Mouse (Mus musculus): Measurements from ENCODE around the gene Pde4c.

Pde4c gene

DNA sequence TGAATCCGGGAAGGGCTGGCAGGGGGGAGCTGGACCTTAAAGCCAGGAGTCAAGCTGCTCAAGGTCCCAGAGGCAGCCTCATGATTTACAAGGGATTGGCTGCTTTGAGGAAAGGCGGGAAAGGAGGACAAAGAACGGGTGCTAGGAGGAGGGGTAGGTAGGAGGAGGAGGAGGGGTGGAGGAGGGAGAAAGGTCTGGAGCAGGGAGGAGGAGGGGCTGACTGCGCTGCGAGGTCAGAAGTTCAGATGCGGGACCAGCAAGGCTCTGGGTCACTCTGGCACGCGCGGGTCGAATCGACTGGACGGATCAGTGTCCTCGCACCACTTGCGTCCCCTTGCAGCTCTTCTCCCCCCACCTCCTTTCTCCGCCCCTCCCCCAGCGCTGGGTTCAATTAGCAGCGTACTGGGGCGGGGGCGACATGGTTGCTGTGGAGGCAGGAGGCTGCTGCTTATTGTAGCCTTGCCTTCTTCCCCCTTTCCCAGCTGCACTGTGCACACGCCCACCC lies 31.7 kb upstream of the Pde4c start:
- no peak for TF ChIP-seq GATA4 (IDR thresholded peaks at IDR 0.05; ENCODE audit: insufficient replicate concordance, low read length)

GRCm38 (mm10) chr8:70693636-70694035 lies 29.9 kb upstream of the Pde4c start:
- TF ChIP-seq GATA4 (IDR thresholded peaks at IDR 0.05; ENCODE audit: insufficient replicate concordance, low read length), result no peak

GRCm38 (mm10) chr8:70695318-70696018 lies 28.1 kb upstream of the Pde4c start:
- no peak for TF ChIP-seq GATA4 (IDR thresholded peaks at IDR 0.05; ENCODE audit: insufficient replicate concordance, low read length)

DNA sequence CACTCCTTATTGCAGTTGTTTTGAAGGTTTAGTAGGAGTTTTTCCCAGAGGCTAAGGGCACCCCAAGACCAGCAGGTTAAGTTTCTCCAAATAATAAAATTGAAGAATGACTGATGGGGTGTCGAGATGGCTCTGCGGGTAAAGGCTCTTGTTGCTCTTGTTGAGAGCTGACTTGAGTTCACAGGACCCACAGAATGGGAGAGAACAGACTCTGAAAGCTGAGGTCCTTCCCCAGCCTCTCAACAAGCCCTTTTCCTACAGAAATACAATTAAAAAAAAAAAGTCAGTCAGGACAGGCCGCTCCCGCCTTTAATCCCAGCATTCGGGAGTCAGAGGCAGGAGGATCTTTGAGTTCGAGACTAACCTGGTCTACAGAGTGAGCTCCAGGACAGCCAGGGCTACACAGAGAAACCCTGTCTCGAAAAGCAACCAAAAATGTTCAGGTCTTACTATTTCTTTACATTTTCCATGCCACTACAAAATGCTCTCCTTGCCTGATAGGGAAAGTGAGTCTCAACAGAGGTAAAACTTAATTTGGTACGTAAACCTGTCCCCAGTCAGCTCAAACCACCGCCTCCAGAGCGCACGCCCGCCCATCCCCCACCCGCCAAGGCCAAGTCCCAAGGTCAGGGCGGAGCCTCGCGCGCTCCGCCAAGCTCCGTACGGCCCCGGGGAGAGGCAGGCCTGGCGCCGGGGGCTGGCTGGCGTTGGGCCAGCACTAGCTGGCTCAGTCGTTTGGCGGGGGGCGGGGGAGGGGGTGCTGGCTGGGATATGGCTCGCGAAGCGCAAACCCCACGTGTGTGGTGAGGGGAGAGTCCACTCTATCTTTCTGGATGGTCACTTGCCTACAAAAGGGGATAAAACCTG lies 27.3 kb upstream of the Pde4c start:
- TF ChIP-seq GATA4 (IDR thresholded peaks at IDR 0.05; ENCODE audit: insufficient replicate concordance, low read length), result no peak

GRCm38 (mm10) chr8:70696946-70697345 lies 26.6 kb upstream of the Pde4c start:
- no peak for TF ChIP-seq GATA4 (IDR thresholded peaks at IDR 0.05; ENCODE audit: insufficient replicate concordance, low read length)

GRCm38 (mm10) chr8:70697366-70698250 lies 25.9 kb upstream of the Pde4c start:
- no peak for TF ChIP-seq GATA4 (IDR thresholded peaks at IDR 0.05; ENCODE audit: insufficient replicate concordance, low read length)

GRCm38 (mm10) chr8:70698310-70699109 lies 25.0 kb upstream of the Pde4c start, which contains the start of gene Jund:
Gene Jund, plus strand, starts transcription at chr8:70698949.
- peak; percentile 5; the same call in 1 of the 2 replicates for TF ChIP-seq GATA4 (IDR thresholded peaks at IDR 0.05; ENCODE audit: insufficient replicate concordance, low read length)

- TF ChIP-seq GATA4 (IDR thresholded peaks at IDR 0.05; ENCODE audit: insufficient replicate concordance, low read length), result no peak
Observed at GRCm38 (mm10) chr8:70699116-70699833, 24.2 kb upstream of the Pde4c start.

DNA sequence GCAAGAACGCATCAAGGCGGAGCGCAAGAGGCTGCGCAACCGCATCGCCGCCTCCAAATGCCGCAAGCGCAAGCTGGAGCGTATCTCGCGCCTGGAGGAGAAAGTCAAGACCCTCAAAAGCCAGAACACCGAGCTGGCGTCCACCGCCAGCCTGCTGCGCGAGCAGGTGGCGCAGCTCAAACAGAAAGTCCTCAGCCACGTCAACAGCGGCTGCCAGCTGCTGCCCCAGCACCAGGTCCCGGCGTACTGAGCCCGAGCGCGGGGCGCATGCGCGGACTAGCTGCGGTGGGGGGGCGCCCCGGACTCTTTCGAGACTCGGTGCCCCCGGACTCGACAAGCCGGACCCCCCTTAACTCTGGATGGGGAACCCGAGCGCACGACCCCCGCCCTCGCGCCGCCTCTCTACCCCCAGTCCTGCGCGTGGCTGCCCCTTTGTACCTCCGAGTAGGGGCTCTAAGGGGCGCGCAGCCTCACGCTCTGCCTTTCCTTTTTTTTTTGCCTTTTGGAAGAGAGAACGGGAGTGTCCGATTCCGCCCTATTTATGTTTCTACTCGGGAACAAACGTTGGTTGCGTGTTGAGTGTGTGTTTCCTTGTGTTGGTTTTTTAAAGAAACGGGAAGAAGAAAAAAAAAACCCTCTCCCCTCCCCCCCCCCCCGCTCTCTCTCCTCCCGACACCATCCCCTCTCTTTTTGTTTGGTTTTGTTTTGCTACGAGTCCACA lies 23.5 kb upstream of the Pde4c start:
- no peak for TF ChIP-seq GATA4 (IDR thresholded peaks at IDR 0.05; ENCODE audit: insufficient replicate concordance, low read length)

DNA sequence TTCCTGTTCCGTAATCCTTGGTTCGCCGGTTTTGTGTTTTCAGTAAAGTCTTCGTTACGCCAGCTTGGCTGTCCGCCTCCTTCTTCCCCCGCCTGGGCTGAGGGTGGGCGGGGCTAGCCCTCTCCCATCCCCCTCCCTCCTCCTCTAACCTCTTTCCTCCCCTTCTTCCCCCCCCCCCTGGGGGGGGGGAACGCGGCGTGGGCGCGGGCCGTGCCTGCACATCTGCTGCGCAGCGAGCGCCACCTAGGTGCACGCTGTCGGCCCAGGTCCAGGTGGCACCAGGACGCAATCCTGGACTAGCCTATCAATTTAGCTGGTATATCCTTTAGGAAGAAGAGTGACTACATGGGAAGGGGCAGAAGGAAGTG lies 23.0 kb upstream of the Pde4c start:
- TF ChIP-seq GATA4 (IDR thresholded peaks at IDR 0.05; ENCODE audit: insufficient replicate concordance, low read length), result peak; percentile 59; the same call in 1 of the 2 replicates

GRCm38 (mm10) chr8:70701048-70701981 lies 22.2 kb upstream of the Pde4c start:
- TF ChIP-seq GATA4 (IDR thresholded peaks at IDR 0.05; ENCODE audit: insufficient replicate concordance, low read length), result no peak
